Mouse (Mus musculus) myocyte (in vitro differentiated cells): ENCODE measurements at regions not wholly inside any gene's neighbourhood (a gene's known extent, or its start where the extent isn't known, plus 50 kb on each side); places are given as distances from the start of the nearest gene placed in this dataset.

Source experiments
- CEBPB ChIP-seq: IDR thresholded peaks from 2 replicates; pipeline ENCODE4 v1.6.1; 2011; ENCODE audit warnings: mild to moderate bottlenecking, moderate library complexity; ENCODE audit not compliant: poor library complexity, insufficient read depth, severe bottlenecking
- E2F4 ChIP-seq: IDR thresholded peaks from one replicate; pipeline ENCODE4 v1.6.1; 2011; ENCODE audit warnings: mild to moderate bottlenecking, control low read depth, moderate library complexity; ENCODE audit not compliant: insufficient read depth
- MAX ChIP-seq: IDR thresholded peaks from one replicate; pipeline ENCODE4 v1.6.1; 2011; ENCODE audit warnings: low read depth, mild to moderate bottlenecking, control low read depth
- MYOD1 ChIP-seq, 3 experiments: IDR thresholded peaks; one replicate each; pipeline ENCODE4 v1.6.1; 2011; ENCODE audit warnings: control low read depth in 2 of 3, low read depth in 2 of 3, mild to moderate bottlenecking in 2 of 3, moderate library complexity in 1 of 3; ENCODE audit not compliant: insufficient read length in 2 of 3, control insufficient read depth in 1 of 3
- MYOG ChIP-seq, 3 experiments: IDR thresholded peaks; one replicate each; pipeline ENCODE4 v1.6.1; 2011; ENCODE audit warnings: control low read depth in 2 of 3, low read depth in 2 of 3, mild to moderate bottlenecking in 2 of 3; ENCODE audit not compliant: insufficient read length in 2 of 3, control insufficient read depth in 1 of 3, insufficient read depth in 1 of 3
- POLR2A ChIP-seq: IDR thresholded peaks from one replicate; pipeline ENCODE4 v1.6.1; 2011; ENCODE audit warnings: low read depth, mild to moderate bottlenecking, control low read depth, moderate library complexity; ENCODE audit not compliant: insufficient read length
- POLR2AphosphoS2 ChIP-seq: IDR thresholded peaks from one replicate; pipeline ENCODE4 v1.6.1; 2011; ENCODE audit warnings: low read depth, control low read depth; ENCODE audit not compliant: insufficient read length
- REST ChIP-seq: IDR thresholded peaks from one replicate; pipeline ENCODE4 v1.6.1; 2011; ENCODE audit warnings: mild to moderate bottlenecking, control low read depth, moderate library complexity; ENCODE audit not compliant: insufficient read depth, insufficient read length
- TCF12 ChIP-seq: IDR thresholded peaks from one replicate; pipeline ENCODE4 v1.6.1; 2011; ENCODE audit warnings: mild to moderate bottlenecking, control low read depth; ENCODE audit not compliant: poor library complexity, insufficient read depth, severe bottlenecking
- TCF3 ChIP-seq: IDR thresholded peaks from one replicate; pipeline ENCODE4 v1.6.1; 2011; ENCODE audit warnings: low read depth, control low read depth; ENCODE audit not compliant: insufficient read length
- USF1 ChIP-seq: IDR thresholded peaks from one replicate; pipeline ENCODE4 v1.6.1; 2011; ENCODE audit warnings: low read depth, mild to moderate bottlenecking, control low read depth, moderate library complexity

DNA sequence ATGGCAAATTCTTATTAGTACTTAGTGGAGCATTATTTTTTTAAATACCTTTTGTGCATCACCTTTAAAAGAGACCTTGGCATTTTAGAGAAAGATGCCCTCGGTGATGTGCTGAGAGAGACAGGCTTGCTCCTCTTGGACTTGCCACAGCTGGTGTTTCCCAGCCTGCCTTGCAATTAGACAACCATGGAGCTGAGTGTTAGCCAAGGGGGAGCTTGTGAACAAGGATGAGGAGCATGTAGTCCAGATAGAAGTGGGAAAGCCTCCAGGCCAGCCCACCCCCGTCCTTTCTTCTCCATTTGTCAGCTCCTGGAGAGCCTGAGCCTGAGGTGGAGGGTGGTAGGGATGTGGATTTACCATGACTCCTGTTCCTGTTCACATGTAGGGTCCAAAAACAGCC lies 161.9 kb downstream of the Cct6b start:
- no peak for TF ChIP-seq POLR2A
- TF ChIP-seq TCF12: no peak
- no peak for TF ChIP-seq MAX
- TF ChIP-seq POLR2AphosphoS2: no peak
- TF ChIP-seq MYOD1 (IDR thresholded peaks at IDR 0.05; ENCODE audit: control insufficient read depth in 1 of 3, insufficient read length in 2 of 3, low read depth in 2 of 3): no peak
- no peak for TF ChIP-seq CEBPB
- TF ChIP-seq REST: no peak
- TF ChIP-seq MYOG (IDR thresholded peaks at IDR 0.05; ENCODE audit: control insufficient read depth in 1 of 3, insufficient read depth in 1 of 3, insufficient read length in 2 of 3, low read depth in 2 of 3): no peak
- TF ChIP-seq USF1: no peak
- no peak for TF ChIP-seq E2F4
- TF ChIP-seq TCF3: no peak
